Mouse (Mus musculus): ENCODE measurements at regions not wholly inside any gene's neighbourhood (a gene's known extent, or its start where the extent isn't known, plus 50 kb on each side); places are given as distances from the start of the nearest gene placed in this dataset.

DNA sequence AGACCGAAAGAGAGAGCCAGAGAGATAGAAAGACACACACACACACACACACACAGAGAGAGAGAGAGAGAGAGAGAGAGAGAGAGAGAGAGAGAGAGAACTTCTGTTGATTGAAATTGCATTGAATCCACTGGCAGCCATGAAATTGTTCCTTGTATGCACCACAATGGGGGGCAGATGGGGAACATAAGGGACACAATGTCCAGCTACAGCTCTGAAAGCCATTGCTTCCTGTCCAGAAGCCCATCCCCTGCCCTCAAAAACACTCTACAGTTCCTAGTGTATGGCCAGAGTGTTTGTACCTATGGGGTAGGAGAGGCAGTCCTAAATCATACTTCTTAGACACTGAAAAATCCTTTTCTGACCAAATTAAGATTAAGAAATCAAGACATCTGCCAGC is 270.9 kb upstream of the Nrp1 start:
- no peaks in the 10 kb centered on the region for H3K36me3 ChIP-seq (ENCODE audit: control insufficient read depth, insufficient read depth, low read length)
- H3K4me1 ChIP-seq (ENCODE audit: control insufficient read depth, insufficient read depth, low read length), result no peaks in the 10 kb centered on the region
- H3K27ac ChIP-seq (ENCODE audit: control insufficient read depth, insufficient read depth, low read depth, low read length), result no peak overlapping the region
- H3K4me3 ChIP-seq (ENCODE audit: control insufficient read depth, low read depth, low read length), result no peak overlapping the region
- no peaks in the 10 kb centered on the region for H3K27me3 ChIP-seq (ENCODE audit: control insufficient read depth, insufficient read depth, low read length)
- TF ChIP-seq POLR2A (IDR thresholded peaks at IDR 0.05; ENCODE audit: control insufficient read depth, low read depth, low read length), result no peak
- no peak for TF ChIP-seq CTCF (IDR thresholded peaks at IDR 0.05; ENCODE audit: control insufficient read depth, insufficient read depth, insufficient replicate concordance, low read depth, low read length)

DNA sequence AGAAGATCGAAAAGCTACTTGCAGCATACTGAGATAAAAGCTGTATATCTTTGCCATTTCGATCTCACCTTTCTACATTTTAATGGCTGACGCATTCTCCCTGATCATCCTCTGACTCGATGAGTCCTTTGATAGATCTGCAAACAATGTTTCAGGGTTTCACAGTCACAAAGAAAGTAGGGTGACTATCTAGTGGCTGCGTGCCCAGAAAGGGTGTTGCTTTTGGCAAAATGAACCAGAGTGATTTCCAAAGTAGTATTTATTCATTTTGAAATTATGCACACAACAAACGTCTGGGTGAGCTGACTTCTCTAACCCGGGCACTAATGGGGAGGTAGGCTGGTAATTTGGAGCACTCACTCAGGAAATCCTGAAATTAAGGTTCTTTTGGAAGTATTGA is 265.6 kb upstream of the Nrp1 start:
- H3K36me3 ChIP-seq (ENCODE audit: control insufficient read depth, insufficient read depth, low read length), result no peaks in the 10 kb centered on the region
- H3K27ac ChIP-seq (ENCODE audit: control insufficient read depth, insufficient read depth, low read depth, low read length), result no peak overlapping the region
- H3K27me3 ChIP-seq (ENCODE audit: control insufficient read depth, insufficient read depth, low read length), result no peaks in the 10 kb centered on the region
- no peak overlapping the region for H3K4me3 ChIP-seq (ENCODE audit: control insufficient read depth, low read depth, low read length)
- TF ChIP-seq CTCF (IDR thresholded peaks at IDR 0.05; ENCODE audit: control insufficient read depth, insufficient read depth, insufficient replicate concordance, low read depth, low read length) (no peak), POLR2A (IDR thresholded peaks at IDR 0.05; ENCODE audit: control insufficient read depth, low read depth, low read length) (no peak)
- H3K4me1 ChIP-seq (ENCODE audit: control insufficient read depth, insufficient read depth, low read length), result no peaks in the 10 kb centered on the region

DNA sequence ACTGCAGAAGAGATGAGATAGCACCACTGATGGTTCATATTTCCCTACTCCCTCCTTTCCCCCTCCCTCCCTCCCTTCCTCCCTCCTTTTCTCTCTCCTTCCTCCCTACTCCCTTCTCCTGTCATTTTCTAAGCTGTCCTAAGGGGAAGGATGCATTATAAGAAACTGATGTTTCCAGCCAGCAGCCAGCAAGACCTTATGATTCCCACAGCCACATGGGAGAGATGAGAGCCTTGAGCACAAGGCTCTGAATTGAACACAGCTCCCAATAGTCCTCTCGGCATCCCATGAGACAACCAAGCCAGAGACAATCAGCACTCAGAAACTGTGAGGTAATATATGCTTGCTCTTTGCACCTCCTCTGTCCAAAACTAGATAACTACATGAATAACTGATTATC is 263.0 kb upstream of the Nrp1 start:
- Histone ChIP-seq H3K4me3 (ENCODE audit: control insufficient read depth, low read depth, low read length) (no peak overlapping the region), H3K36me3 (ENCODE audit: control insufficient read depth, insufficient read depth, low read length) (no peaks in the 10 kb centered on the region), H3K27ac (ENCODE audit: control insufficient read depth, insufficient read depth, low read depth, low read length) (no peak overlapping the region), H3K4me1 (ENCODE audit: control insufficient read depth, insufficient read depth, low read length) (no peaks in the 10 kb centered on the region), H3K27me3 (ENCODE audit: control insufficient read depth, insufficient read depth, low read length) (no peaks in the 10 kb centered on the region)
- TF ChIP-seq CTCF (IDR thresholded peaks at IDR 0.05; ENCODE audit: control insufficient read depth, insufficient read depth, insufficient replicate concordance, low read depth, low read length) (no peak), POLR2A (IDR thresholded peaks at IDR 0.05; ENCODE audit: control insufficient read depth, low read depth, low read length) (no peak)

DNA sequence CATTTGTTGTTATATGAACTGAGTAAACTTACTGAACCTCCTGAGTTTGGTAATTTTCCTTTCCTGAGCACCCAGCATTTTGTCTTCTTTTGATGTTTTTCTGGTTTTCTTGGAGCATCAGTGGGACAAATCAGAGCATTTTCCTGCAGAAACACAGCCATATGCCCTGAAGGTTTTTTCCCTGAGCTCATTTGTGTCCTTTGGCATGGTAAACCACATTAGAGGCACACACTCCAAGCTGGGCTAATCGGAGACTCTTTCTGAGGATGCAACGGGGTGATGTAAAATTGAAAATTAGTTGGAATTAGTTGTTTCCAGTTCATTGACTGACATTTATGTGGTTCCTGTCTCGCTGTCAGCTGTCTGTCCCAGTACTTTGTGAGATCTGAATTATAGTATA is 260.8 kb upstream of the Nrp1 start:
- no peaks in the 10 kb centered on the region for H3K27me3 ChIP-seq (ENCODE audit: control insufficient read depth, insufficient read depth, low read length)
- H3K36me3 ChIP-seq (ENCODE audit: control insufficient read depth, insufficient read depth, low read length), result no peaks in the 10 kb centered on the region
- no peak overlapping the region for H3K4me3 ChIP-seq (ENCODE audit: control insufficient read depth, low read depth, low read length)
- no peaks in the 10 kb centered on the region for H3K4me1 ChIP-seq (ENCODE audit: control insufficient read depth, insufficient read depth, low read length)
- H3K27ac ChIP-seq (ENCODE audit: control insufficient read depth, insufficient read depth, low read depth, low read length), result no peak overlapping the region
- TF ChIP-seq POLR2A (IDR thresholded peaks at IDR 0.05; ENCODE audit: control insufficient read depth, low read depth, low read length), result no peak
- no peak for TF ChIP-seq CTCF (IDR thresholded peaks at IDR 0.05; ENCODE audit: control insufficient read depth, insufficient read depth, insufficient replicate concordance, low read depth, low read length)

DNA sequence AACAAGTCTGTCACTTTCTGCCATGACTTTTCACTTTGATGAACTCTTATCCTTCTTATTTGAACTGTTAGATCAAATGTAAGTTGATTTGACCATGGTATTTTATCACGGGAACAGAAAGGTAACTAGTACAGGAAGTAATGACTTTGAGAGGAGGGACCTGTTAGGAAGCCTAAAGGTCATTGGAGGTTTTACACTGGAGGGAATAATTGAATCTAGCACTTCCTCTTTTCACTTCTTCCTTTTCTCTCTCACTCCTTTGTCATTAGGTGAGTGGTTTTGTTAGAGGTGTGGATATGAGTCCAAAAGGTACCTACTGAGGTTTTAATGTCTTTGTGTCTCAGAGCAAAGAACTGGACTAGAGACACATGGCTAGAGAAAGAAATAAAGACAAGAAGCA is 255.0 kb upstream of the Nrp1 start:
- Histone ChIP-seq H3K4me1 (ENCODE audit: control insufficient read depth, insufficient read depth, low read length) (no peaks in the 10 kb centered on the region), H3K27me3 (ENCODE audit: control insufficient read depth, insufficient read depth, low read length) (no peaks in the 10 kb centered on the region)
- no peak for TF ChIP-seq CTCF (IDR thresholded peaks at IDR 0.05; ENCODE audit: control insufficient read depth, insufficient read depth, insufficient replicate concordance, low read depth, low read length)
- TF ChIP-seq POLR2A (IDR thresholded peaks at IDR 0.05; ENCODE audit: control insufficient read depth, low read depth, low read length), result no peak

DNA sequence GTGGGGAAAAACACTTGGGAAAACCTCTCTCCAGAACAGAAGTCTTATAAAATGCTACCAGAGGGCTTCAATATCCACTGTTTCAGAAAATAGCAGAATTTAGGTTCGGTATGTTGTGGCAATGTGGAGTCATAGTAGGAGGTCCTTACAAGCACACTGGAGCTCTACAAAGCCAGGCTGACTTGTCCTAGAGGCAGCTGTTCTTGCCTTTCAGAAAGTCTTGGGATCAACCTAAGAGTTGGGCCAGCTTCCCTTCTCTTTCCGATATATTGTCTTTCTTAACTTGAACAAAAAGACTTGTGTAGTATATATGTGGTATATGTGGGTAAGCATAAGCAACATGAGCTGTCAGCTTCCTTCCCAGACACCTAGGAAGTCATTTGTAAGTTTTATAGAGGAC is 251.8 kb upstream of the Nrp1 start:
- no peaks in the 10 kb centered on the region for H3K36me3 ChIP-seq (ENCODE audit: control insufficient read depth, insufficient read depth, low read length)
- H3K4me3 ChIP-seq (ENCODE audit: control insufficient read depth, low read depth, low read length), result no peak overlapping the region
- no peaks in the 10 kb centered on the region for H3K27me3 ChIP-seq (ENCODE audit: control insufficient read depth, insufficient read depth, low read length)
- H3K4me1 ChIP-seq (ENCODE audit: control insufficient read depth, insufficient read depth, low read length), result no peaks in the 10 kb centered on the region
- no peak overlapping the region for H3K27ac ChIP-seq (ENCODE audit: control insufficient read depth, insufficient read depth, low read depth, low read length)
- no peak for TF ChIP-seq POLR2A (IDR thresholded peaks at IDR 0.05; ENCODE audit: control insufficient read depth, low read depth, low read length)
- TF ChIP-seq CTCF (IDR thresholded peaks at IDR 0.05; ENCODE audit: control insufficient read depth, insufficient read depth, insufficient replicate concordance, low read depth, low read length), result no peak

More for the DNA sequence above, 255.0 kb upstream of the Nrp1 start:
- Histone ChIP-seq H3K36me3 (ENCODE audit: control insufficient read depth, insufficient read depth, low read length) (no peaks in the 10 kb centered on the region), H3K27ac (ENCODE audit: control insufficient read depth, insufficient read depth, low read depth, low read length) (no peak overlapping the region), H3K4me3 (ENCODE audit: control insufficient read depth, low read depth, low read length) (no peak overlapping the region)

DNA sequence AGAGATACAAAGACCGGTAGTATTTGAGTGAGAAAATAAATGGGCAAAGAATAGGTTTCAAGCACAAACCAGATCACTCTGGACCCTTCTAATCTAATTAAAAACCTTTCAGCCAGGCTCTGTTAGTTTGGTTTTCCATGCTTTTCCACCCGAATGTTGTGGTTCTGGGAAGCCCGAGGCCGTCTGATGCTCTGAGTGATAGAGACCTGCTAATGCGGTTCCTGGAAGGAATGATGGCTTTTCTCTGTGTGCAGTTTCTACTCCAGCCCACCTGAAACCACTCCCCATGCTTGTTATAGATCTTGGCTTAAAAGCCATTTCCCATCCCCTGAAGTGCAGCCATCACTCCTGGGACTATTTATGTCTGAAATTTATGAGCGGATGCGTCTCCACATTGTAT is 251.4 kb upstream of the Nrp1 start:
- Histone ChIP-seq H3K27me3 (ENCODE audit: control insufficient read depth, insufficient read depth, low read length) (no peaks in the 10 kb centered on the region), H3K36me3 (ENCODE audit: control insufficient read depth, insufficient read depth, low read length) (no peaks in the 10 kb centered on the region), H3K4me1 (ENCODE audit: control insufficient read depth, insufficient read depth, low read length) (no peaks in the 10 kb centered on the region), H3K4me3 (ENCODE audit: control insufficient read depth, low read depth, low read length) (no peak overlapping the region), H3K27ac (ENCODE audit: control insufficient read depth, insufficient read depth, low read depth, low read length) (no peak overlapping the region)
- TF ChIP-seq POLR2A (IDR thresholded peaks at IDR 0.05; ENCODE audit: control insufficient read depth, low read depth, low read length) (no peak), CTCF (IDR thresholded peaks at IDR 0.05; ENCODE audit: control insufficient read depth, insufficient read depth, insufficient replicate concordance, low read depth, low read length) (no peak)

DNA sequence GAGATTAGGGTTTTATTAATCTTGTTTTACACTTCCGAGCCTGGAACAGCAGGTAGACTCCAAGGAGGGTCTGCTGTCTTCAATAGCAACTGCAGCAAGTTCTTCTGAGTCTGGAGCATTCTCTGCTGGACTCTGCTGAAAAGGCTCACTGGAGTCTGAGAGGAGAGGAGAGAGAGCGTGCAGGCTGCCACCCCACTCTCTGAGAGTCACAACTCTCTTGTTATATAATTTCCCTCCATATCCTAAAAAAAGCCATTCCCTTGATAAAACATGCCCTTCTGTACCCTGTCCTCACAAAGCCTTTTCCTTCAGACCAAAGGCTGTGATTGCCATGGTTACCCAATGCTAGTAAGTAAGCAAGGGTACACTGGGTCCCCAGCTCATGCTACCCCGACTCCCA is 249.4 kb upstream of the Nrp1 start:
- H3K4me3 ChIP-seq (ENCODE audit: control insufficient read depth, low read depth, low read length), result no peak overlapping the region
- H3K4me1 ChIP-seq (ENCODE audit: control insufficient read depth, insufficient read depth, low read length), result no peaks in the 10 kb centered on the region
- TF ChIP-seq POLR2A (IDR thresholded peaks at IDR 0.05; ENCODE audit: control insufficient read depth, low read depth, low read length), result no peak
- no peak for TF ChIP-seq CTCF (IDR thresholded peaks at IDR 0.05; ENCODE audit: control insufficient read depth, insufficient read depth, insufficient replicate concordance, low read depth, low read length)
- H3K27ac ChIP-seq (ENCODE audit: control insufficient read depth, insufficient read depth, low read depth, low read length), result no peak overlapping the region
- no peaks in the 10 kb centered on the region for H3K36me3 ChIP-seq (ENCODE audit: control insufficient read depth, insufficient read depth, low read length)
- no peaks in the 10 kb centered on the region for H3K27me3 ChIP-seq (ENCODE audit: control insufficient read depth, insufficient read depth, low read length)

All from testis, adult 2 months (tissue).